Mouse (Mus musculus) hindbrain, postnatal 0 days (tissue): Measurements from ENCODE around the gene Megf6. TPM values are rescaled to one million over a fixed set of nuclear protein-coding genes. Genes with fewer than 3 reads are reported as not detected.

Source experiments
- ATAC-seq: fragments of 200-750 bp; cut with Nextera tagmentation; 2 replicates; pipeline ENCODE4 v1.8.0; 2017; ENCODE audit warnings: mild to moderate bottlenecking, moderate TSS enrichment, moderate library complexity
- DNase-seq: peaks from one replicate; pipeline ENCODE4 v3.0.0-alpha.2; 2015; ENCODE audit warnings: low spot score
- H3K27ac ChIP-seq: fragments of 300-500 bp; sonication (generic); 2 replicates; pipeline ENCODE4 v1.5.1; 2014; ENCODE audit warnings: mild to moderate bottlenecking
- H3K27me3 ChIP-seq: fragments of 300-500 bp; sonication (generic); 2 replicates; pipeline ENCODE4 v1.6.1; 2014; ENCODE audit warnings: low read length, mixed read lengths; ENCODE audit not compliant: insufficient read depth
- H3K36me3 ChIP-seq: fragments of 300-500 bp; sonication (generic); 2 replicates; pipeline ENCODE4 v1.6.1; 2014; ENCODE audit warnings: low read length, mixed read lengths; ENCODE audit not compliant: insufficient read depth
- H3K4me1 ChIP-seq: fragments of 300-500 bp; sonication (generic); 2 replicates; pipeline ENCODE4 v1.6.1; 2014; ENCODE audit warnings: antibody characterized with exemption, low read length, mixed read lengths; ENCODE audit not compliant: insufficient read depth
- H3K4me2 ChIP-seq: fragments of 300-500 bp; sonication (generic); 2 replicates; pipeline ENCODE4 v1.6.1; 2014; ENCODE audit warnings: low read depth, mild to moderate bottlenecking, low read length, moderate library complexity, mixed read lengths
- H3K4me3 ChIP-seq: fragments of 300-500 bp; sonication (generic); 2 replicates; pipeline ENCODE4 v1.5.1; 2014; ENCODE audit warnings: low read length
- H3K9ac ChIP-seq: fragments of 300-500 bp; sonication (generic); replicated peaks from 2 replicates; pipeline ENCODE4 v1.6.1; 2014; ENCODE audit warnings: mild to moderate bottlenecking, low read length, moderate library complexity, mixed read lengths
- H3K9me3 ChIP-seq: fragments of 300-500 bp; sonication (generic); 2 replicates; pipeline ENCODE4 v1.6.1; 2016; ENCODE audit warnings: low read length, mixed read lengths
- CTCF ChIP-seq: IDR thresholded peaks from 2 replicates; pipeline ENCODE4 v1.5.1; 2016; ENCODE audit warnings: antibody characterized with exemption, control low read depth, low read depth
- WGBS: fragments of 180-500 bp; shearing (Covaris S2); extraction: QIAGEN DNeasy Blood & Tissue Kit; methylation state at CpG from one replicate; pipeline ENCODE4 v1.1.7; 2014; 5-methylcytosine and 5-hydroxymethylcytosine counted together
- polyA plus RNA-seq: library from polyadenylated mRNA; unstranded; fragments of >200 nt; fragmentation: Nextera tagmentation; extraction: Ambion mirVana; gene quantifications from 2 replicates; pipeline ENCODE4 v1.2.1, GENCODE M21; 2015
- total RNA-seq: library from RNA; depleted of rRNA; stranded (reverse); fragments of >200 nt; gene quantifications from 2 replicates; pipeline ENCODE4 v1.2.3, GENCODE M21; 2014

The Megf6 gene
- total and polyA plus RNA-seq, 2 experiments from 2014 or later: 7.0 to 40.5 TPM

DNA sequence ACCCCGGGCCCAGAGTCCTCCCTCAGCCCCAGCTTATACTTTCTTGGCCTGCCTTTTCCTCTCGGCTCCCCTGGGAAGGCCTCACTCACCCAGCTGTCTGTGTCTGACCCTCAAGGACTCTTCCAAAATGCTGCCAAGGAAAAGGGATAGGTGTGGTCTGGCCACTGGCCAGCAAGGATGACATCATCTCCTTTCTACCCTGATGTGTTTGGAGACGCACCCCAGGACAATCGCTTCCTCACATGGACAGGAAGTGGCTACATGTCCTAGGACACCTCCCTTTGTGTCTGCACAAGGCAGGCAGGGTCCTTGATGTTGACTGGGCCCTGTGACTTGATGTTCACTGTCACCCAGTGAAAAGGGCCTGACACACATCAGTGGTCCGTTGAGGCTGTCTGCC is 34.9 kb downstream of the Megf6 start:
- no peak overlapping the region for H3K4me2 ChIP-seq

DNA sequence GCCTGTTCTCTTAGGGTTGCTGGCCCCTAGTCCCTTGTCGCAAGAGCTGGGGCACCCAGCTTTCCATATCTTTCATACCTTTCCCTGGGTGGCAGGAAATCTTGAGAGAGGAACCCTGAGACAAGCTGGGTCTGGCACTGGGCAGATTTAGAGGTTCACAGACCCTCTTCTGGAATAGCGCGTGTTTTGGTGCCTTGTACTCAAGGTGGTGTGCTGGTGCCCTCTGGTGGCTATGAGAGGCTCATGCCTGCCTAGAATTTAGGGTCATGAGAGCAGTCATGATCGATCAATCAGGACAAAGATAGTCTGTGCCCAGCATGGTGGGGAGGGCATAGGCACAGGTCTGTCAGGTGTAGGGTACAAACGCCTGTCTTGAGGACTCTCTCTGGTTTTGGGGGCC is 36.7 kb downstream of the Megf6 start:
- Histone ChIP-seq H3K27ac (no peak overlapping the region), H3K36me3 (no peaks in the 10 kb centered on the region), H3K4me3 (no peak overlapping the region), H3K4me2 (no peak overlapping the region), H3K27me3 (no peaks in the 10 kb centered on the region), H3K9ac (no peak overlapping the region), H3K4me1 (0 out of 2 replicates have a peak, but pooled peaks cover 4% of the 10 kb centered on the region), H3K9me3 (no peaks in the 10 kb centered on the region)
- WGBS: 10% methylated on average over 5 of the region's 5 CpGs
- peak; percentile 99 for TF ChIP-seq CTCF
- peak; percentile 61; the same call in 1 of the 2 replicates for ATAC-seq
- DNase-seq: peak; percentile 90

More for the DNA sequence above, 34.9 kb downstream of the Megf6 start:
- no peaks in the 10 kb centered on the region for H3K9me3 ChIP-seq
- no peaks in the 10 kb centered on the region for H3K36me3 ChIP-seq
- H3K4me3 ChIP-seq: no peak overlapping the region
- H3K4me1 ChIP-seq: 0 out of 2 replicates have a peak, but pooled peaks cover 4% of the 10 kb centered on the region
- no peak overlapping the region for H3K27ac ChIP-seq
- no peak overlapping the region for H3K9ac ChIP-seq
- no peaks in the 10 kb centered on the region for H3K27me3 ChIP-seq
- TF ChIP-seq CTCF: no peak
- ATAC-seq: no peak
- DNase-seq: no peak
- WGBS: 63% methylated on average over 5 of the region's 5 CpGs

DNA sequence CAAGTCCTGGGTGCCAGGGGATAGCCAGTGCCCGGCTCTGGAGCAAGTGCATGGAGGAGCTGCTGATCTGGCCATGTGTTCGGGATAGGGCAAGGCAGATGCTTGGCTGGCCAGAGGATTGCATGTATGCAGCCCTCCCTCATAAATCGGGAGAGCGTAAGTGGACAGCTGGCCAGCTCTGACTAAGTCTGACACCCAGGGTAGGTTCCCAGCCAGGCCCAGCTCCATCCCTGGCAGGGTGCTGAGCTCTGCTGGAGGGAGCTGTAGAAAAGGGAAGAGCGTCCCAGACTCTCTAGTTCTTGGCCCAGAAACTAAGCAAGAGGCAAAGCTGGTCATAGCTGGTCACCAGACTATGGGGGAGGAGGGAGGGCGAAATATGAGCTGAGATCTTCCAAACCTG is 38.5 kb downstream of the Megf6 start:
- Histone ChIP-seq H3K36me3 (no peaks in the 10 kb centered on the region), H3K9ac (no peak overlapping the region), H3K9me3 (no peaks in the 10 kb centered on the region), H3K27me3 (no peaks in the 10 kb centered on the region), H3K4me1 (0 out of 2 replicates have a peak, but pooled peaks cover 4% of the 10 kb centered on the region), H3K27ac (no peak overlapping the region), H3K4me2 (no peak overlapping the region), H3K4me3 (no peak overlapping the region)
- ATAC-seq (no peak), DNase-seq (no peak)
- 64% methylated on average over 6 of the region's 6 CpGs for WGBS
- no peak for TF ChIP-seq CTCF

DNA sequence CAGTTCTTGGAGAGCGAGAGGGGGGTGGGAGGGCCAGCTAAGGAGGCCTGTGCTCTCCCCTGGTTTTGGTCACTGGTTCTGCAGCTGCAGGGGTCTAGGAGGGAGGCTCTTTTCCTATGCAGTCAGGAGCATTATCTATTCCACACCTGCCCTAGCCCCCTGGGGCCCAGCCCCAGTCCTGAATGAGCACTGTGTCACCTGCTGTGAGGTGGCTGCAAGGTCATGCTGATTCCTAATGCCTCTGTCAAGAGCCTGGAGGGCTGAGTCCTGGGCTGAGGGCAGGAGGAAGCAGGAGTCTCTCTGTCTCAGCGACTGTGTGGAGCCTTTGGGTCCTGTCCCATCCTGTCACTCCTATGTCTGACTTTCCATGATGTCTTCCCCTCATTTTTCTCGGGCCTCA is 39.3 kb downstream of the Megf6 start:
- no peak for TF ChIP-seq CTCF
- no peak overlapping the region for H3K9ac ChIP-seq
- DNase-seq (no peak), ATAC-seq (no peak)
- no peak overlapping the region for H3K4me3 ChIP-seq
- H3K4me1 ChIP-seq: 0 out of 2 replicates have a peak, but pooled peaks cover 1% of the 10 kb centered on the region
- no peaks in the 10 kb centered on the region for H3K27me3 ChIP-seq
- H3K4me2 ChIP-seq: no peak overlapping the region
- H3K27ac ChIP-seq: no peak overlapping the region
- 26% methylated on average over 3 of the region's 3 CpGs for WGBS
- no peaks in the 10 kb centered on the region for H3K9me3 ChIP-seq
- H3K36me3 ChIP-seq: no peaks in the 10 kb centered on the region

DNA sequence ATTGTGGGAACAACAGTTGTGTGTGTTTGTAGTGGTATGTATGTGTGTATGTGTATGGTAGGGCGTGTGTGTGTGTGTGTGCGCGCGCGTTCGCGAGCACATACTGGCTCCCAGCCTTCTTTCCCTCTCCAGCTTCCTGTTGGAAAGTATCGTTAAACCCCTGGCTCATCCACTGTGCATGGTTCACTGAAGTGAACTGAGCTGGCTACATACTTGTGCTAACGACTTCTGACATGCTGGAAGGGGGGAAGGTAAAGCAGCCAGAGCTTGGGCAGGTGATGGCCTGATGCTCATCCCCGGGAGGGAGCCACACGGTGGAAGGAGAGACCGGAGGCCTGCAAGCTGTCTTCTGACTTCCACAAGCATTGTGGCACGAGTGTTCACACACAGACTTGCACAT is 40.9 kb downstream of the Megf6 start:
- H3K4me3 ChIP-seq: no peak overlapping the region
- no peaks in the 10 kb centered on the region for H3K9me3 ChIP-seq
- H3K4me2 ChIP-seq: no peak overlapping the region
- DNase-seq (no peak), ATAC-seq (no peak)
- H3K4me1 ChIP-seq: no peaks in the 10 kb centered on the region
- 70% methylated on average over 13 of the region's 13 CpGs for WGBS
- no peak overlapping the region for H3K27ac ChIP-seq
- H3K9ac ChIP-seq: no peak overlapping the region
- TF ChIP-seq CTCF: no peak
- H3K27me3 ChIP-seq: no peaks in the 10 kb centered on the region
- no peaks in the 10 kb centered on the region for H3K36me3 ChIP-seq

DNA sequence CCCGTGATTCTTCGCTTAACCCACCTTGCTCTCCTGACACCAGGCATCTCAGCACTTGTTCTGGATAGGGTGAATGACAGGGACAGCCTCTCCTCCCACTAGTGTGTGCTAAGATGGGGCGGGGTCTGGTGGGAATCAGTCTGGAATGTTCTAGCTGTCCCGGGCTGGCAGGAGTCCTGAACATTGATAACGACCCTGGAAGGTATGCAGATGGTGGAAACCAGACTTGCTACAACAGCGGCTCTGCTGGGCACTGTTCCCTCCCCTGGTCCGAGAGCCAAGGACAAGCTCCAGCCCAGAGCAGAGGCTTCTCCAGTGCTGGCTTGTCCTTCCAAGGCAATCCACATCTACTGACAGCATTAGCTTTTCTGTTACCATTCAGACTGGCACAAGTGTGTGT is 43.1 kb downstream of the Megf6 start:
- H3K4me1 ChIP-seq: no peaks in the 10 kb centered on the region
- no peak overlapping the region for H3K27ac ChIP-seq
- peak; percentile 18 for DNase-seq
- 66% methylated on average over 7 of the region's 7 CpGs for WGBS
- H3K27me3 ChIP-seq: no peaks in the 10 kb centered on the region
- no peak overlapping the region for H3K9ac ChIP-seq
- no peak for TF ChIP-seq CTCF
- H3K4me2 ChIP-seq: no peak overlapping the region
- no peaks in the 10 kb centered on the region for H3K36me3 ChIP-seq
- no peaks in the 10 kb centered on the region for H3K9me3 ChIP-seq
- ATAC-seq: 0 out of 2 replicates have a peak, but pooled peaks have one; percentile 36
- H3K4me3 ChIP-seq: no peak overlapping the region

DNA sequence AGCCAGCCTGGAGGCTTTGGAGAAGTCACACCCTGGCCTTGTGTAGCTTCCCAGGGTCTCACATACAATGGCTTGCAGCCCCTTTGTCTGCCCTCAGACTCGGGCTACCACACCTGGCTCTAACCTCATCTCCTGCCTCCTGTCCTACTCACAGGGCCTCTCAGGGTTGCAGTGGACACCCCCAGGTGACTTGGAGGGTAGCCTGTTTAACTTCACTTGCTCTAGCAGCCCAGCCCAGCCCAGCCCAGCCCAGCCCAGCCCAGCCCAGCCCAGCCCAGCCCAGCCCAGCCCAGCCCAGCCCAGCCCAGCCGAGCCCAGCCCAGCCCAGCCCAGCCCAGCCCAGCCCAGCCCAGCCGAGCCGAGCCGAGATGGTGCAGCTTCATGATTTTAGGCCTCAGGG is 43.5 kb downstream of the Megf6 start:
- H3K27ac ChIP-seq: no peak overlapping the region
- H3K9me3 ChIP-seq: no peaks in the 10 kb centered on the region
- no peak overlapping the region for H3K4me3 ChIP-seq
- no peak overlapping the region for H3K9ac ChIP-seq
- no peak for TF ChIP-seq CTCF
- H3K4me1 ChIP-seq: no peaks in the 10 kb centered on the region
- H3K27me3 ChIP-seq: no peaks in the 10 kb centered on the region
- no peak for DNase-seq
- 39% methylated on average over 5 of the region's 5 CpGs for WGBS
- no peak overlapping the region for H3K4me2 ChIP-seq
- H3K36me3 ChIP-seq: no peaks in the 10 kb centered on the region
- no peak for ATAC-seq
